Mouse (Mus musculus): ENCODE measurements around the gene Klhl29. TPM values are rescaled to one million over a fixed set of nuclear protein-coding genes. Genes with fewer than 3 reads are reported as not detected.
A peak's percentile ranks its signal among the peaks of the same experiment; 100 is the strongest.

Gene Klhl29
- polyA plus RNA-seq, 1 experiment = 36.1 TPM

DNA sequence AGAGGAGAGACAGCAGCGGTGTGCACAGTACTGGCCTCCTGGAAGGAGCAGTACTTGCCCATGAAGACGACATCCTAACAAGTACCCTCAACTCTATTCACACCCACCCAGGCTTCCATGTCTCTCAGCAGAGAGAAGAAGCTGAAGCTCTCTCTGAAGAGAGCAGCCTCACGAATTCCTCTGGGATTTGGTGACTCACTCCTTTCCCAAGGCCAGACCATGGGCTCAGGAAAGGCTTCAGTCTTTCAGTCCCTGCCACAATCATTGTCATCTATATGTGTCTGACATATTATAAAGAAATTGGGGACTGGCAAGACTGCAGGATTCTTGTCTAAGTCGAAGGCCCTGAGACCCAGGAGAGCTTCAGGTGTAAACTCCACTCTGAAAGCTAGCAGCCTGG lies 213.9 kb downstream of the Klhl29 start:
- no peak for TF ChIP-seq POLR2A (IDR thresholded peaks at IDR 0.05; ENCODE audit: borderline replicate concordance, extremely low read depth, insufficient read depth, insufficient read length, poor library complexity, severe bottlenecking)
- no peak for TF ChIP-seq CTCF (IDR thresholded peaks at IDR 0.05; ENCODE audit: borderline replicate concordance, extremely low read depth, insufficient read depth, insufficient read length)
- DNase-seq (ENCODE audit: low read depth) = no peak

DNA sequence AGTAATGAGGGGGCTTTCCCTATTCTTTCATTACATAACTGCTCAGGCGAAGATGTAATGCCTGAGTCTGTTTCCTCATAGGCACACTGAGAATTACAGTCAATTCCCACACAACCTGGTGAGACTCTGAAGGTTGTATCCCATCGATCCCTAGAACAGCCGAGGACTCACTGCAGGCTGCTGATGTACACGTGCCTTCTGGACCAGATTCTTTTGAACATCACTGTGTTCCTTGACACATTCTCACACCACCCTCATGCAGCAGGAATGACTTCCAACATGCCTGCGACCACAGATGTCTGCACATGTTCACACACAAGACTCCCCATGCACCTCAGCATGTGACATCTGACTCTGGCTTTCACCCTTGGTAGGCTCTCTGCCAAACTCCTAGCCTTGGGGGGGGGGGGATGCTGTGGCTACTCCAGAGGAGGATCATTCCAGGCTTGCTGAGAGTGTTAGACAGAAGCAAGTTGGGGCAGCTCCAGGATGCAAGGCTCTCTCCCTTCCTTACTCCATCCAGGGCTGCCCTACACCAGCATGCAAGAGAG lies 217.5 kb downstream of the Klhl29 start:
- DNase-seq (ENCODE audit: low read depth) = no peak
- TF ChIP-seq POLR2A (IDR thresholded peaks at IDR 0.05; ENCODE audit: borderline replicate concordance, extremely low read depth, insufficient read depth, insufficient read length, poor library complexity, severe bottlenecking) (no peak), CTCF (IDR thresholded peaks at IDR 0.05; ENCODE audit: borderline replicate concordance, extremely low read depth, insufficient read depth, insufficient read length) (no peak)

DNA sequence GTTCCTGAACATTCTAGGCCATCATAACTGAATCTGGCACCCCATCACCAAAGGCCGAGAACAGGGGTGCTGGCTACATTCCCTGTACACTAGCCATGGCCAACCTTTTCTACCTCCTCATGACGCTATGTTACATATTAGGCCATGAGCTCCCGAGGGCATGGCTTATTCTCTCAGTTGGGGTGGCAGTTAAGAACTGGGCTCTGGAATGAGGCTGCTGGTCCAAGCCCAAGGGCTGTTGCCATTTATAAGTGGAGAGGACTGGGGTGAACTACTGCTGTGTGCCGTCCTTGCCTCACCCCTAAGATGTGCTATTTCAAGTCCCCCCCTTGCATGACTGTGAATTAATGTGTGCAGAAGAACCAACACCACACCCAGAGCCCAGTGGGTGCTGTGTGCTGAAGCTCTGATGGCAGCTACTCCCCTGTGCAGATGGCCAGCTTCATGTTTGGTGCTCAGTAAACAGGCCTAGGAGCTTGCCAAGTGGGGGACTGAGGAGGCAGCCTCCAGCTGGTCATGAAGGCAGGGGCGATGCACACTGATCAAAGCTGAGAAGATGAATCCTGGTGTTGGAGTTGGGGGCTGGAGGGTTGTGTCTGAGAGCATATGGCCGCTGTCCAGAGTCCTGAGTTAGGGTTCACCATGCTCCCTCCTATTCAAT lies 218.3 kb downstream of the Klhl29 start:
- peak; percentile 71 for DNase-seq (ENCODE audit: low read depth)
- no peak for TF ChIP-seq CTCF (IDR thresholded peaks at IDR 0.05; ENCODE audit: borderline replicate concordance, extremely low read depth, insufficient read depth, insufficient read length)
- TF ChIP-seq POLR2A (IDR thresholded peaks at IDR 0.05; ENCODE audit: borderline replicate concordance, extremely low read depth, insufficient read depth, insufficient read length, poor library complexity, severe bottlenecking) = no peak

DNA sequence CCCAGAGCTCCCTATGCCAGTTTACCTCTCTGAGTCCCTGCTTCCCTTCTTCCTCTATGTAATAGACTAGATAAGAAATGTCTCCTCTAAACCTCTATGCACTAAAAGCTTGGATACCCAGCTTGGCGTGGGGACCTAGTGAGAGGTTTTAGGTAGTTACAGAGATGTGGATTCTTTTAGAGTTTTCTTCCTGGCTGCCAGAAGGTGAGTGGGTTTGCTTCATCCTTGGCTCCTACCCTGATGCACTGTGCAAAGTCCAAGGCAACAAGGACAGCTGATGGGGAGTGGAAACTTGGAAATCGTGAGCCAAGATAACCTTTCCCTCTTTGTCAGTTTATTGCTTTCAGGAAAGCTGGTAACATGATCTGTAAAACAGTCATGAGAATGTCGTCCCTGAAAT lies 220.3 kb downstream of the Klhl29 start:
- TF ChIP-seq CTCF (IDR thresholded peaks at IDR 0.05; ENCODE audit: borderline replicate concordance, extremely low read depth, insufficient read depth, insufficient read length) (no peak), POLR2A (IDR thresholded peaks at IDR 0.05; ENCODE audit: borderline replicate concordance, extremely low read depth, insufficient read depth, insufficient read length, poor library complexity, severe bottlenecking) (no peak)

DNA sequence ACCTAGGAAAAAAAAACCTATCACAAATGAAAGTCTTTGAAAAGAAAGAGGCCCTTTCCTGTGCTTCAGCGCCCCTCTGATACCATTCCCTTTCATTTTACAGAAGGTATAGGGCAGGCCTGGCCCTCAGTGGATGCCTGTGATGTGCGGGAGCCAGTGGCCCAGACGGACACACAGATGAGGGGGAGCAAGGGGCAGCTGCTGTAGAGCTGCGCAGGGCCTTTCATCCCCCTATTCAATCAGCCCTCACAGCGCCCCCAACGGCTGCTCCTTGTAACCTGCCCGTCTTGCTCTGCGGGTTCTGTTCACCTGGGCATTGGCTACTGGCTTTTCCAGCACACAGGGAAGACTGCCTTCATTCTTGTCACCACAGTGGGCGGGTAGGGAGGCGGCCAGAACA lies 223.6 kb downstream of the Klhl29 start:
- peak; percentile 39 for TF ChIP-seq CTCF (IDR thresholded peaks at IDR 0.05; ENCODE audit: borderline replicate concordance, extremely low read depth, insufficient read depth, insufficient read length)
- TF ChIP-seq POLR2A (IDR thresholded peaks at IDR 0.05; ENCODE audit: borderline replicate concordance, extremely low read depth, insufficient read depth, insufficient read length, poor library complexity, severe bottlenecking) = no peak
- DNase-seq (ENCODE audit: low read depth) = peak; percentile 59

More for the DNA sequence above, 220.3 kb downstream of the Klhl29 start:
- DNase-seq (ENCODE audit: low read depth) = no peak

DNA sequence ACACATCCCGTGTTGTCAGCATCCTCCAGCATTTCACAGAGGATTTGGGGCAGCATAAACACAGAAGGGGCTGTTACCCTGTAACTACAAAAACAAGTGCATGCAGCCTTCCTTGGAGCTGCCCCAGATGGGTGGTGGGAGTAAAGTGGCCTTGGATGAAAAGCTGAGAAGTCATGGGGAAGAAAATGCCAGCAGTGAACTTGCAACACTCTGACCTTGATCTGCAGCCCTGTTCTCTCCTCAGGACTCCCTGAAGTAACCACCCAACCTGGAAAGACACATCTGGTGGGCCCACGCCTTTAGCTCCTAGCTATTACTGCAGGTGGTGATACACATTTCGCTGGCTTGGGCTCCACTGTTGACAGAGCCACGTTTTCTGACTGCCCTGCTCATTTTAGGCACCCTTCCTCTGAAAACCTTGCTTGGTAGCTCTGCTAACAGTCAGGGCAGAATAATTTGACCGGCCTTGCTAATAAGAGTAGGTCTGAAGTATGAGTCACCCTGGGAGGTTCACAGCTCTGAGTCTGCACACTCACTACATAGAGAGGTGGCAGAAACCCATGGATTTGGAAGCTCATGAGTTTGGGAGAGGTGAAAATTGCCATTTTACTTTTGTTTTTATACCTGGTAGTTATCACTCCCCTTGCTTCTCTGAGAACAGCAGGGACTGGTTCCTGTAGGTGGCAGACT lies 228.0 kb downstream of the Klhl29 start:
- no peak for DNase-seq (ENCODE audit: low read depth)

DNA sequence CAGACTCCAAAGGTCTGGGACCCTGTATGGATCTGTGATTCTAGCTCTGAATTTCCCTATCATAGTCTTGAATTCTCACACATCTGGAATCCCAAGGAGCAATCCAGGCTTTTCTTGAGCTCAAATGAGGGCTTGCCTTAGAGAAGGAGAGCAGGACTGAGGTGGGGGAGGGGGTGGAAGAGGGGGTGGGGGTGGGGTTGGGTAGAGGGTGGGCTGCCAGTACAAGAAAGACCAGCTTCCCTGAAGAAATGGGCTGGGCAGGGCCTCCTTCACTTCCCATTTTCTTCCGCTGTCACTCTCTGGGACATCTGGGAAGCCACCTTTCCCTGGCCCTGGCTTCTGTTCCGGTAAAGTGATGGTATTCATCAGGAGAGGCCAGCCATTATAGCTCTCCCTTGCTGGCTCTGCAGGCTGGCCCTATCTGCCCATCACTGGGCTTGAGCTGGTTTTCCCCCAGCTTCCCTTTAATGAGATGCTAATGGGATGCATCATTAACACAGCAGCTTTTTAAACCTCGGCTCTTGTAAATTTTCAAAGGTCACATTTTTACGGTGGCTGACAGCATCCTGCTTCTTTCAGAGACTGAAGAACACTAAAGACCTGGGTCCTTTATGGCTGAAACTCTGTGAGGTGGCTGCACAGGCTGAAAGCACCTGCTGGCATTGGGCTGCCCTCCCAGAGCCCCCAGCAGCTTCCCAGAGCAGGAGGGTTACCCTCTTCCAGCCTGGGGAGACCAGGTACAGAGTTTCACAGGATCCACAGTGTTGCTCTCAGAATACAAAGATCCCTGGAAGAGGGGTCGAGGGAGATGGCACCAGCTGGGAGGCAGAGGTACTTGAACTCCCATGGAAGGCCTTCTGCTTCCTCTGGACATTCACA lies 231.3 kb downstream of the Klhl29 start:
- TF ChIP-seq POLR2A (IDR thresholded peaks at IDR 0.05; ENCODE audit: borderline replicate concordance, extremely low read depth, insufficient read depth, insufficient read length, poor library complexity, severe bottlenecking) (no peak), CTCF (IDR thresholded peaks at IDR 0.05; ENCODE audit: borderline replicate concordance, extremely low read depth, insufficient read depth, insufficient read length) (no peak)

More for the DNA sequence above, 228.0 kb downstream of the Klhl29 start:
- TF ChIP-seq CTCF (IDR thresholded peaks at IDR 0.05; ENCODE audit: borderline replicate concordance, extremely low read depth, insufficient read depth, insufficient read length) (no peak), POLR2A (IDR thresholded peaks at IDR 0.05; ENCODE audit: borderline replicate concordance, extremely low read depth, insufficient read depth, insufficient read length, poor library complexity, severe bottlenecking) (no peak)

DNA sequence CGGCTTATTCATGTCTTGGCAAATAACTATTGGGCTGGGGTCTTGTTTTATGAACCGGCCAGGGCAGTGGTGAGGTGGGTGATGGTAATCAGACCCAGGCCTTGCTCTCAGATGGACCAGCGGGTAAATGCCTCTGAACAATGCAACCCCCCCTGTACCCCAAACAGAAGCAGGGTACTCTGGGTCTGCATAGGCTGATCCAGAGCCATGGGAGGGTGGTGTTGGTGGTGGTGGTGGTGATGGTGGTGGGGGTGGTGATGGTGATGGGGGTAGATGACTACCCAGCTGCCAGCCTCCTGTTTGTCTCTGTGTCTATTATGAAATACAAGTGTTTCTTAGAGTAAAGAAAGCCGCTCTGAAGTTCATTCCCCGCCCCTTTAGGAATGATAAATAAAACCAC lies 232.3 kb downstream of the Klhl29 start:
- no peak for DNase-seq (ENCODE audit: low read depth)
- TF ChIP-seq POLR2A (IDR thresholded peaks at IDR 0.05; ENCODE audit: borderline replicate concordance, extremely low read depth, insufficient read depth, insufficient read length, poor library complexity, severe bottlenecking) = no peak
- no peak for TF ChIP-seq CTCF (IDR thresholded peaks at IDR 0.05; ENCODE audit: borderline replicate concordance, extremely low read depth, insufficient read depth, insufficient read length)

More for the DNA sequence above, 231.3 kb downstream of the Klhl29 start:
- peak; percentile 86 for DNase-seq (ENCODE audit: low read depth)

DNA sequence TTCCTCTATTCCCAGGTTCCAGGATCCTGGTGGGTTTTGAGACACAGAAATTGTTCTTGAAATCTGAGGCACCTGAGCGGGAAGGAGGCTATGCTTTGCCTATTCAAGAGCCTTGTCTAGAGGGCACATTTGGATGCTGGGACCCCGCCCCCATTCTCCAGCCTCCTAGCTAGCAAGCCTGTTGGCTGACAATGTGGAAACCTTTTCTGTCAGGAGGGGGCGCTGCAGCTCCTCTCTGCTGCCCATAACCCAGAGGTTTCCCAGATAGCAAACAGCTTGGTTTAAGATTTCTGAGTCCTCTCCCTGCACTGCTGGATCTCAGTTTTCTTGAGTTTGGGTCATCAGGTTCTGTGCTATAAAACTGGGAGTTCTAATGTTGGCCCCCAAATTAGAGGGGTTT lies 232.7 kb downstream of the Klhl29 start:
- peak; percentile 90 for DNase-seq (ENCODE audit: low read depth)

DNA sequence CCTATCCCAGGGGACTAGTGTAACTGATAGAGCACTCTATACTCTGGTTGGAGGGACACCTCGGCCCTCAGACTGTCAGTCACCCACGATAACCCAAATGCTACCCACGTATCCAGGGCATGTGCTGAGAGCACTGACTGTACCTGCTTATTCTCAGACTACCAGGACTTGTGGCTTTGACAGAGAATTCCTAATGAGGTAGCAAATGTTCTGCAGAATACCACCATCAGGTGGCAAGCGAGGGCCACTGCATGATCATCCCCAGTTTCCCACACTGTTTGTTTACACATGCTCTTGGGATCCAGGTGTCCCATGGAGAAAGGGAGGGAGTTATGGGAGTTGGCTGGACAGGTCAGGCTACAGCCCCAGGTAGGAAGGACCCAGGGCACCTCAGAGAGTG lies 234.4 kb downstream of the Klhl29 start:
- DNase-seq (ENCODE audit: low read depth) = peak; percentile 51
- TF ChIP-seq POLR2A (IDR thresholded peaks at IDR 0.05; ENCODE audit: borderline replicate concordance, extremely low read depth, insufficient read depth, insufficient read length, poor library complexity, severe bottlenecking) = no peak
- peak; percentile 41; the same call in 1 of the 2 replicates for TF ChIP-seq CTCF (IDR thresholded peaks at IDR 0.05; ENCODE audit: borderline replicate concordance, extremely low read depth, insufficient read depth, insufficient read length)

More for the DNA sequence above, 232.7 kb downstream of the Klhl29 start:
- TF ChIP-seq POLR2A (IDR thresholded peaks at IDR 0.05; ENCODE audit: borderline replicate concordance, extremely low read depth, insufficient read depth, insufficient read length, poor library complexity, severe bottlenecking) = no peak
- peak; percentile 84 for TF ChIP-seq CTCF (IDR thresholded peaks at IDR 0.05; ENCODE audit: borderline replicate concordance, extremely low read depth, insufficient read depth, insufficient read length)

DNA sequence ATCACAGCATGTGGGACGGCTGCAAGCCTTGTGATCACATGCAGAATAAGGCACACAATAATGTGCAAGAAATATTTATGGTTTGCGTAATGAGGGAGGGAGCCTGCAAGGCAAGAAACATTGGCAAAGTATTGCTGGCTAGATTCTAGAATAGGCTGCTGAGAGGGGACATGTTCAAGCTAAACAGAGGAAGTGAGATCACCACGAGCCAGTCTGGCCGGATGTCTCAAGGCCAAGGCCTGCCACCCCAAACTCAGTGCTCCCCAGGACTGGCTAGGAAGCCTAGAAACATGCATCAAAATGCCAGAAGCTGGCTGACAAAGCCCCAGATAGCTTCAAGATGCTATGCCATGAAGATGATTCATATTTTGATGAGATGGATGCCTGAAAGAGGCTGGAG lies 236.2 kb downstream of the Klhl29 start:
- TF ChIP-seq POLR2A (IDR thresholded peaks at IDR 0.05; ENCODE audit: borderline replicate concordance, extremely low read depth, insufficient read depth, insufficient read length, poor library complexity, severe bottlenecking) (no peak), CTCF (IDR thresholded peaks at IDR 0.05; ENCODE audit: borderline replicate concordance, extremely low read depth, insufficient read depth, insufficient read length) (no peak)

More for the DNA sequence above, 236.2 kb downstream of the Klhl29 start:
- DNase-seq (ENCODE audit: low read depth) = no peak

All from brain, embryonic 14.5 days (tissue).